In the genomic region with DNA sequence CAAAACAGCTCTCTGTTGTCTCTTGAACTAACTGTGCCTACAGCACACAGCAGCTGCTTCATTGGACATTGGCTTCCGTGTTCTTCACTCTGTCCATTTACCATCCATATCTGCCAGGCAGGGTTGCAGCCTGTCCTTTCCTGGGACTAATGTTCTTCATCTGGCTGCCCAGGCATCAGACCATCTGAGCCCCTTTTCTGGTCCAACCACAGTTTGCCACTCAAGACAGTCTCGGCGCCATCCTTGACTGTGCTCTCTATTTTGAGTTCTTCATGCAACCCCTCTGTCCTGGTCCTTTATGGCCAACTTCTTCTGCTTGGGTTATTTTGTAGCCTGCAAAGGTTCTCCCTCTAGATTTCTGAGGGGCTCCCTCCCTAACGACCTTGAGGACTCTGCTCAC, we compare ENCODE assay signal across 27 mouse cellular contexts. TPM values are rescaled to one million over a fixed set of nuclear protein-coding genes. Genes with fewer than 3 reads are reported as not detected.
"Had no signal": no experiment of that assay in that cellular context is flagged by ENCODE, and none has a peak within 500 bp of the region (broad histone marks: within the 10 kb centered on the region; RNA-seq: fewer than 3 reads in every experiment).

No protein-coding gene starts in this region.

- H3K9ac ChIP-seq: embryonic facial prominence, embryonic 12.5 days; embryonic facial prominence, embryonic 13.5 days; embryonic facial prominence, embryonic 15.5 days; forebrain, embryonic 12.5 days; forebrain, embryonic 13.5 days; forebrain, embryonic 15.5 days; forebrain, postnatal 0 days had no signal

- H3K4me3 ChIP-seq: embryonic facial prominence, embryonic 10.5 days; embryonic facial prominence, embryonic 12.5 days; embryonic facial prominence, embryonic 13.5 days; embryonic facial prominence, embryonic 15.5 days; erythroblast, embryonic 14.5 days; forebrain, embryonic 10.5 days; forebrain, embryonic 12.5 days; forebrain, embryonic 13.5 days; forebrain, embryonic 15.5 days; heart, adult 2 months; heart, embryonic 10.5 days had no signal

- H3K27ac ChIP-seq: embryonic facial prominence, embryonic 10.5 days; embryonic facial prominence, embryonic 12.5 days; embryonic facial prominence, embryonic 13.5 days; embryonic facial prominence, embryonic 15.5 days; forebrain, embryonic 10.5 days; forebrain, embryonic 12.5 days; forebrain, embryonic 13.5 days; forebrain, embryonic 15.5 days; heart, adult 2 months; heart, embryonic 10.5 days had no signal

- H3K36me3 ChIP-seq: embryonic facial prominence, embryonic 10.5 days; embryonic facial prominence, embryonic 12.5 days; embryonic facial prominence, embryonic 13.5 days; embryonic facial prominence, embryonic 15.5 days; forebrain, embryonic 10.5 days; forebrain, embryonic 12.5 days; forebrain, embryonic 15.5 days; heart, embryonic 10.5 days had no signal

- H3K9me3 ChIP-seq: embryonic facial prominence, embryonic 10.5 days; embryonic facial prominence, embryonic 12.5 days; embryonic facial prominence, embryonic 13.5 days; embryonic facial prominence, embryonic 15.5 days; forebrain, embryonic 10.5 days; forebrain, embryonic 12.5 days; forebrain, embryonic 13.5 days; forebrain, embryonic 15.5 days; heart, embryonic 10.5 days had no signal

- H3K27me3 ChIP-seq: embryonic facial prominence, embryonic 12.5 days; embryonic facial prominence, embryonic 13.5 days; embryonic facial prominence, embryonic 15.5 days; forebrain, embryonic 12.5 days; forebrain, embryonic 13.5 days; forebrain, embryonic 15.5 days had no signal

- H3K4me1 ChIP-seq: embryonic facial prominence, embryonic 15.5 days; forebrain, embryonic 10.5 days; forebrain, embryonic 12.5 days; forebrain, embryonic 13.5 days; forebrain, embryonic 15.5 days had no signal

- ATAC-seq: forebrain, embryonic 13.5 days; forebrain, embryonic 14.5 days; forebrain, embryonic 15.5 days; forebrain, embryonic 16.5 days had no signal

- DNase-seq: cerebellum, adult 2 months; cerebellum, adult 8-10 months; cerebellum, adult 9-10 months; cerebellum, adult 9-11 months; cerebellum, postnatal 25 days; cerebellum, postnatal 36 days; embryo, embryonic 11 days; forebrain, postnatal 0 days; gastrocnemius, postnatal 14 days; gastrocnemius, postnatal 25 days; gastrocnemius, postnatal 36 days; heart, adult 18-20 months; heart, adult 2 months had no signal

- H3K4me2 ChIP-seq: embryonic facial prominence, embryonic 12.5 days; embryonic facial prominence, embryonic 13.5 days; embryonic facial prominence, embryonic 15.5 days; forebrain, embryonic 12.5 days; forebrain, embryonic 13.5 days; forebrain, embryonic 15.5 days had no signal

RNA-seq across cellular contexts. Expression of a gene that starts 38.5 kb away (rescaled TPM):
- total RNA-seq: common myeloid progenitor, adult 5-6 weeks; granulocyte monocyte progenitor cell, adult 5-6 weeks had no signal
- polyA plus RNA-seq: erythroblast, embryonic 14.5 days had no signal
